Mouse (Mus musculus) forebrain, embryonic 10.5 days (tissue): ENCODE data around the gene Fam50a. TPM values are rescaled to one million over a fixed set of nuclear protein-coding genes. Genes with fewer than 3 reads are reported as not detected.
A peak's percentile ranks its signal among the peaks of the same experiment; 100 is the strongest.
"Not testable (repeated sequence)": the region's sequence is repeated elsewhere in the genome, so short reads cannot be mapped to it uniquely, and the experiment has no call there.

Source experiments
- DNase-seq: peaks from one replicate; pipeline ENCODE4 v3.0.0-alpha.2; 2017; ENCODE audit warnings: low spot score; ENCODE audit errors: extremely low spot score
- H3K27ac ChIP-seq: fragments of 300-500 bp; sonication (generic); 2 replicates; pipeline ENCODE4 v1.5.1; 2016; ENCODE audit warnings: mild to moderate bottlenecking
- H3K27me3 ChIP-seq: fragments of 300-500 bp; sonication (generic); 2 replicates; pipeline ENCODE4 v1.6.1; 2016; ENCODE audit warnings: mild to moderate bottlenecking; ENCODE audit not compliant: poor library complexity, severe bottlenecking
- H3K36me3 ChIP-seq: fragments of 300-500 bp; sonication (generic); replicated peaks from 2 replicates; pipeline ENCODE4 v1.6.1; 2016; ENCODE audit warnings: mild to moderate bottlenecking, moderate library complexity
- H3K4me1 ChIP-seq: fragments of 300-500 bp; sonication (generic); 2 replicates; pipeline ENCODE4 v1.6.1; 2016
- H3K4me3 ChIP-seq: fragments of 300-500 bp; sonication (generic); 2 replicates; pipeline ENCODE4 v1.5.1; 2016; ENCODE audit warnings: mild to moderate bottlenecking, moderate library complexity
- H3K9me3 ChIP-seq: fragments of 300-500 bp; sonication (generic); 2 replicates; pipeline ENCODE4 v1.6.1; 2016; ENCODE audit warnings: mild to moderate bottlenecking, moderate library complexity
- WGBS: fragments of 180-500 bp; shearing (Covaris S2); methylation state at CpG from one replicate; pipeline ENCODE4 v1.1.7; 2016; 5-methylcytosine and 5-hydroxymethylcytosine counted together
- polyA plus RNA-seq: library from polyadenylated mRNA; unstranded; fragments of >200 nt; fragmentation: Nextera tagmentation; extraction: Ambion mirVana; gene quantifications from 2 replicates; pipeline ENCODE4 v1.2.1, GENCODE M21; 2016

The Fam50a gene
- polyA plus RNA-seq, 1 experiment from 2014 or later = 67.3 TPM

DNA sequence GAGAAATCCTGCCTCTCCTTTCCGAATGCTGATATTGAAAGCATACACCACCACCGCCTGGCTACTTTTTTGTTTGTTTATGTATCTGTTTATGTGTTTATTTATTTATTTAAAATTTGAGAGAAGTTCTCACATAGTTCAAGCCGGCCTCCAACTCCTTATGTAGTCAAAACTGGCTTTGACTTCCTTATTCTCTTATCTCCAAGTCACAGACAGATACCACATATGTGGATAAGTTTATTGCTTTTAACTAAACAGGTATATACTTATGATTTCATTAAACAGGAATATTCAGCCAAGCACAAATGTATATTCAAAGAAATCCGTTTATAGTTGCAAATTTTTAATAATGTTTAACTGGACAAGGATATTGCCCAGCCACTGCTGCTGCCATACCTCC lies 19.4 kb upstream of the Fam50a start:
- H3K27ac ChIP-seq = no peak overlapping the region
- DNase-seq = no peak
- H3K9me3 ChIP-seq = no peaks in the 10 kb centered on the region
- no peaks in the 10 kb centered on the region for H3K27me3 ChIP-seq
- peaks cover 25% of the 10 kb centered on the region for H3K36me3 ChIP-seq
- 79% methylated on average over 4 of the region's 4 CpGs for WGBS
- peaks cover 9% of the 10 kb centered on the region for H3K4me1 ChIP-seq
- H3K4me3 ChIP-seq = no peak overlapping the region

DNA sequence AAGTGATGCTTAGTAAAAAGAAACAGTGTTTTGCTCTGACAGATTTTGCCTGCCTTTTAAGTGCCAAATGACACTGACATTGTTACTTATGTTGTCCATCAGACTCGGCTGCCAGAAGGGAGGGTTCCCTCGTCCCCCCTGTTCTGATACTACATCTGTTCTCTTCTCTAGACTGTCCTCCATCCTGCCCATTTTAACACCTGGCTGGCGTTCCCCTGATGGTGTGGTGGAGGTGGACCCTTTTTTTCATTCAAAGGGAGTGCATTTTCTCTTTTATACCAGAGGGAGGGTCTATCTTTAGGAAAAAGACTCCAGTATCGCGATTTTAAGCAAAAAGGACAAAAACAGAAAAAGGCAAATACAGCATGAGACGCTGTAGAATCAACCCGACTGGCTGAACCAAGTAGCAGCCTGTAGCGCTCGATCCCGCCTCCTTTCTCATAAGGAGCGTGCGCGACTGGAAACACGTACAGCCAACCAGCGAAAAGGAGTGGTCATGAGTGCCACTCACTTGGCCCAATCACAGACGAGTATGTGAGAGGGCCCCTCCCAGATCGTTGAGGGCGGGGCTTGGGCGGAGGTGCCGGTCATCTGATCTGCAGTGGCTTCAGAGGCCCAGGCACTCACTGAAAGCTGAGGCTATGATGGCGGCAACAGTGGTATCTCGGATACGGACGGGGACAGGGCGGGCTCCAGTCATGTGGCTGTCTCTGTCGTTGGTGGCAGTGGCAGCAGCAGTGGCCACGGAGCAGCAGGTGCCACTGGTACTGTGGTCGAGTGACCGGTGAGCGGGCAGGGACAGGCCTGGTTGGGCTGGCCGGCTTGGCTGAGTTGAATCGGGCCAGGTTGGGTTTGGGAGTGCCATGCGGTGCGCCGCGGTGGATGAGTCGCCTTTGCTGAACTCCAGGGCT lies 16.0 kb upstream of the Fam50a start, which contains the start of gene Atp6ap1:
Gene Atp6ap1 (plus strand): TSS at position 560 of the 911 bp plus-strand sequence.
- peak within 1 kb of the TSS; percentile 88 for H3K27ac ChIP-seq
- peaks cover 32% of the 10 kb centered on the region for H3K36me3 ChIP-seq
- 20% methylated on average over 37 of the region's 37 CpGs for WGBS
- peak within 1 kb of the TSS; percentile 72 for H3K4me3 ChIP-seq
- H3K4me1 ChIP-seq = peaks cover 9% of the 10 kb centered on the region
- no peaks in the 10 kb centered on the region for H3K27me3 ChIP-seq
- H3K9me3 ChIP-seq = no peaks in the 10 kb centered on the region
- peak; percentile 87 for DNase-seq

DNA sequence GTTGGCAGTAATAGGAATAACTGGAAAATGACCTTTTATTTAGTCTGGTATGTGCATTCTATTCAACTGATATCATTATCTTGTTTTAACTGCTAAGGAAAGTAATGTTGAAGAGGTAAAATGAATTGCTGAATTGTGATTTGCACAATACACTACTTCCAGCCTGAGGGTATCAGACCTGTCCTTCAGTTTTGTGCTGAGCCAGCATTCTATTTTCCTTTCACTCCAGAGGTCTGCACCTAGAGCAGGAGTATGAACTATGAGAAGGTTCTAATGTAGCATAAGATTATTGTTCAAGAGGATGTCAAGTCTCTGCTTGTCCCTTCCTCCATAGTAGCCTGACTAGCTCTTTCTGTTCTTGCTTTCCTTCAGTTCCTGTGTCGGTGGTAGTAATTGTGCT lies 14.5 kb upstream of the Fam50a start:
- H3K4me3 ChIP-seq = no peak overlapping the region
- peaks cover 9% of the 10 kb centered on the region for H3K4me1 ChIP-seq
- peaks cover 48% of the 10 kb centered on the region for H3K36me3 ChIP-seq
- no peaks in the 10 kb centered on the region for H3K9me3 ChIP-seq
- H3K27ac ChIP-seq = no peak overlapping the region
- no peak for DNase-seq
- no peaks in the 10 kb centered on the region for H3K27me3 ChIP-seq
- 100% methylated on average over 1 of the region's 1 CpGs for WGBS

DNA sequence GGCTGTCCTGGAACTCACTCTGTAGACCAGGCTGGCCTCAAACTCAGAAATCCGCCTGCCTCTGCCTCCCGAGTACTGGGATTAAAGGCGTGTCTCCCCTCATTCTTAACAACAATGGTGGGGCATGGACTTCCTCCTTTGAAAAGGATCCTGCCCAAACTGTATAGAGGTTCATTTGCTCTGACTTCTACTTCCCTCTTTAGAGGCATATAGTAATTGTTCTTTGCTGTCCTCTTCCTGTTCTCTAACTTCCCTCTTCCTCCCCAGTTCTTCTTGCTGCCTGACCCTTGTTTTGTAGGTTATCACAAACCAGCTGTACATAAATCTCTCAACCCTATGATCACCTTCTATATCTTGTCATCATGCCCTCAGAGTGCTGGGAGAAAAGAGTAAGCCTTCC lies 13.1 kb upstream of the Fam50a start:
- DNase-seq = no peak
- no peaks in the 10 kb centered on the region for H3K27me3 ChIP-seq
- no peaks in the 10 kb centered on the region for H3K9me3 ChIP-seq
- H3K4me3 ChIP-seq = no peak overlapping the region
- no peak overlapping the region for H3K27ac ChIP-seq
- WGBS = 92% methylated on average over 3 of the region's 3 CpGs
- peaks cover 15% of the 10 kb centered on the region for H3K4me1 ChIP-seq
- peaks cover 56% of the 10 kb centered on the region for H3K36me3 ChIP-seq

DNA sequence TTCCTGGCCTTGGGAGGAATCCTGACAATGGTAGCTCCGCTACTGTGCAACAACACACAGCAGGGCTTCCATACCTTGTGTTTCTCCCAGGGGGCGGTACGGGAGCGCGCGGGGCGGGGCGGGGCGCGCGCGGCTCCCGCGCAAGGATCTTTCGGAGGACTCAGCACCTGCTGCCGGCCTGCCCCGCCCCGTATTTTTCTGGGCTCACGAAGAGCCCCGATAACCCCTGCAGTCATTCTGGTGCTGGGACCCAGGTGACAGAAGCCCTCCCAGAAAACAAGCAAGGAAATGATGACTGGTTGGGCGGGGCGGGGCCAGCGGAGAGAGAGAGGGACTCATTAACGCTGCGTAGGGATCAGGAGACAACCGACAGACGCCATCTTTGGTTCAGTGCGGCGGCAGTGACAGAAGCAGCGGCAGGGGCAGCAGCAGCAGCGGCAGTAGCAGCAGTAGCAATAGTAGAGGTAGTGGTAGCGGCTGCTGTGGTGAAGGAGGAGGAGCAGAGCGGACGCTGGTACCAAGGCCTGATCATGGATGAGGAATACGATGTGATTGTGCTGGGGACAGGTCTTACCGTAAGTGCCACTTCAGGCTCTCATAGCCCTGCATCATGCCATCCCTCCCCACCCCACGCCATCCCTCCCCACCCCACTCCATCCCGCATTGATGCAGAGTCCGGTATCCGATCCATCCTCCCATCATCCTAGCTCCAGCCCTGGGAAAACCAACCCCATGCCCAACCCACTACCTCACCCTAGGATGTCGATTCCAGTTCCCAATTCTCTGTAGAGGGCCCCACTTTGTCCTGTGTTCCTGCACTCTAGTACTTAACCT lies 7.7 kb upstream of the Fam50a start, which contains the start of gene Gdi1:
Gene Gdi1 (plus strand): TSS at position 132 of the 834 bp plus-strand sequence.
- DNase-seq = peak; percentile 72
- peaks cover 17% of the 10 kb centered on the region for H3K4me1 ChIP-seq
- H3K4me3 ChIP-seq = peak within 1 kb of the TSS; percentile 66
- H3K9me3 ChIP-seq = no peaks in the 10 kb centered on the region
- peak within 1 kb of the TSS; percentile 94 for H3K27ac ChIP-seq
- H3K36me3 ChIP-seq = peaks cover 77% of the 10 kb centered on the region
- 19% methylated on average over 41 of the region's 41 CpGs for WGBS
- no peaks in the 10 kb centered on the region for H3K27me3 ChIP-seq

DNA sequence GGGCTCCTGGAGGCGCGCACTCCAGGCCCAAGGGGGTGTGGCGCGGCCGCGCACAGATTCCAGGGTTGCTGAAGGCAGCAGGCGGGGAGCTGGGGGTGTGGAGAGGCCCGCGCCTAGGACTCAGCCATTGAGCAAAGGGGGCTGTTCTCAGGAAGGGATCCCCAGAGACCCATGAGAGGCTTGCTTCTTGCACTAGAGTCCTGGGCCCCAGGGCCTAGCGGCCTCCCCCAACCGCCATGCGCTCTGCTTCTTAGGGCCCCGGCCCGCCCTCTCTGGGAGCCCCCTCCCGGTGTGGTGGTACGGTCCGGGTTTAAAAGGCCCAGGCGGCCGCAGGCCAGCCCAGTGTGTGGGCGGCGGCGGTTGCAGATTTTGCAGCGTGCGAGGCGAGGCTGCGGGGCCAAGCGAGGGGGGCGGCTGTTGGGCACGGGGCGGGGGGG lies 15.9 kb downstream of the Fam50a start, which contains the start of gene Plxna3:
Gene Plxna3 (plus strand): TSS at position 342 of the 437 bp plus-strand sequence.
- 8% methylated on average over 30 of the region's 30 CpGs for WGBS
- peaks cover 21% of the 10 kb centered on the region for H3K36me3 ChIP-seq
- peak within 1 kb of the TSS; percentile 94 for H3K27ac ChIP-seq
- no peaks in the 10 kb centered on the region for H3K9me3 ChIP-seq
- H3K4me3 ChIP-seq = peak within 1 kb of the TSS; percentile 63
- no peaks in the 10 kb centered on the region; the same call in 1 of the 2 replicates for H3K27me3 ChIP-seq
- H3K4me1 ChIP-seq = peaks cover 31% of the 10 kb centered on the region
- DNase-seq = peak; percentile 70

DNA sequence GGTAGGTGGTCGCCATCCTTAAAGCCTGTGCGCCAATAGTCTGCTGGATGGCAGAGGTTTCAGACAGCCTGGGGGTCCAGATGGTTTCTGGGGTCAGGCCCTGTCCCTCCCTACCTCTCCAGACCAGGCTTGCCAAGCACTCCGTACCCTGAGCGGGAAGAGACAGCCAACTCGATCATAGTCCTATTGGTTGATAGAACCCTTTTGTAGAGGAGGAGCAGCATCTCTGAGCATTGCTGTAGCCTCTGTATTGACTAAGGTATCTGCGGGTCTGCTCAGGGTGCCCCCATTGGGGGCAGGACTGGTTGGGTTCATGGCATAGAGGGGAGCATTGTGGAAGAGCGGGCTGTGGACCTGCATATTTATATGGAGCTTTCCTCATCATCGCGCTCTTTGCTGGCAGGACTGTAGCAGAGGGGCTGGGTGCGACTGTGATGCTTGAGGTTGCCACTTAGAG lies 16.4 kb downstream of the Fam50a start:
- H3K4me3 ChIP-seq = peak overlapping the region; percentile 63
- H3K9me3 ChIP-seq = no peaks in the 10 kb centered on the region
- H3K27me3 ChIP-seq = no peaks in the 10 kb centered on the region; the same call in 1 of the 2 replicates
- H3K36me3 ChIP-seq = peaks cover 26% of the 10 kb centered on the region
- H3K27ac ChIP-seq = peak overlapping the region; percentile 94
- H3K4me1 ChIP-seq = peaks cover 31% of the 10 kb centered on the region
- no peak for DNase-seq
- 17% methylated on average over 10 of the region's 10 CpGs for WGBS

DNA sequence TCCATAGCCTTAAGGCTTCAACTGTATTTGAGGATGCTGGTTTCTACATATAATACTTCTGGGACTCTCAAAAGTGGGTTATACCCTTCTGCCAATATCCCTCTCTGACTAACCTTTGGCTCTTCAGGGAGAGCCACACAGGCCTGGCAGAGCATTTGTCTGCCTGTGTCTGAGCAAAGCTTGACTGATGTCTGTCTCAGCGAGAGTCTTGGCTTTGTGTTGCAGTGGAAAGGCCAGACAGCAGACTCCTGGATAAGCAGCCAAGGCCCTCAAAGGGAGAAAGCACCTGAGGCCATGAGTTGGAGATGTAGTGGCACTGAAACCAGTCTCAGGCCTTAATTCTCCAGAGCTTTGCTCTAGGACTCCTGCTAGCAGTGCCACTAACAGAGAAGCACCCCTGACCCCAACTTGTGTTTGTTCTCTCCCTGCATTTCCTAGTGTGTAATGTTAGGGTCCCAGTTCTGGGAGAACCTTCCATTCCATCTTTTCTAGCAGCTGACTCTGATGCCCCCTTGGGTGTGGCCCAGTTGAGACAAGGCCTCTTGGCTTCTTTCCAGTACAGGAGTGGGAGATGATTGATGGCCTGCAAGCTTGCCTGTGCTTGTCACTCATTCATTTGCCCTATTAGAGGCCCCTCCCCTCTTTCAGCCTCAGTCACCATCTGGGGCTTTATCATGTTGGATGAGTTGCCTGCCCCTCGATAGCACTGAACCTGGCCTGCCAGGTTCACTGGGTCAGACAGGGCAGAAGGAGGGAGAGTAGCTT lies 17.5 kb downstream of the Fam50a start:
- Histone ChIP-seq H3K27ac (peak overlapping the region; percentile 94; the same call in 1 of the 2 replicates), H3K36me3 (peaks cover 37% of the 10 kb centered on the region)

DNA sequence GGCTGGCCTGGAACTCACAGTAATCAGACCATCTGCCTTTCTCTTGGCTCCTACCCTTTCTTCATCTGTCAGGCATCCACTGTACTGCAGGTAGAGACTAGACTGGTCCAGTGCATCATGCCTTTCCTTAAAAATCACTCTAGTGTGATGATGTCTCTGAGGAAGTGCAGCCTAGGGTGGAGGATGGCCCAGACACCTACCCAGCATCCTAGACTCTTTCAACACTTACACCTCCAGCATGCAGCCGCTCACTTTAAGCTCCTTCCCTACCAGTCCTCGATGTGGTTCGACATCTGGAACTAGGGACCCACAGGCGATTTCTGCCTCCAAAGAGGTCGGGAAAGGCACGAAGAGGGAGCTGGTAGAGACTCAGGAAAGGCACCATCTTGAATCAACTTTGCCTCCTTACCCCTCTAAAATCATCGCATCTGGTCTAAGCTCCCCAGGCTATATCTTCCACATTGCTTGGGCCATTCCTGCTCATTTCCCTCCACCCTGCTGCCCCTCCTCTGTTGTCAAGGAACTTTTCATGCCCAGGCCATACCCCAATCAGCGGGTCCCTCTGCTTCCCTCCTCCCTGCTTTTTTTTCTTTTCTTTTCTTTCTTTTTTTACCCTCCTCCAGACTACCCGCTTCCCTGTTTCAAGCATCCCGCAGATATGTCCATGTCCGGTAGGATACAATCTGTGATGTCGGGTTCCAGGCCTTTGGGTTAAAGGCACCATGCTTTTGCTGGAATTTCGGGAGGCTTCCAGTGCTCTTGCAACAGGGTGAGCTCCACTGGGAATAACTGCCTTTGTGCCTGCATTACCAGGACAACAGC lies 40.0 kb downstream of the Fam50a start:
- no peak for DNase-seq
- 27% methylated on average over 13 of the region's 13 CpGs for WGBS
- peak overlapping the region; percentile 83 for H3K27ac ChIP-seq

More for the DNA sequence above, 17.5 kb downstream of the Fam50a start:
- Histone ChIP-seq H3K27me3 (no peaks in the 10 kb centered on the region; the same call in 1 of the 2 replicates), H3K4me3 (peak overlapping the region; percentile 63), H3K9me3 (no peaks in the 10 kb centered on the region), H3K4me1 (peaks cover 31% of the 10 kb centered on the region)
- DNase-seq = no peak
- 63% methylated on average over 2 of the region's 2 CpGs for WGBS

DNA sequence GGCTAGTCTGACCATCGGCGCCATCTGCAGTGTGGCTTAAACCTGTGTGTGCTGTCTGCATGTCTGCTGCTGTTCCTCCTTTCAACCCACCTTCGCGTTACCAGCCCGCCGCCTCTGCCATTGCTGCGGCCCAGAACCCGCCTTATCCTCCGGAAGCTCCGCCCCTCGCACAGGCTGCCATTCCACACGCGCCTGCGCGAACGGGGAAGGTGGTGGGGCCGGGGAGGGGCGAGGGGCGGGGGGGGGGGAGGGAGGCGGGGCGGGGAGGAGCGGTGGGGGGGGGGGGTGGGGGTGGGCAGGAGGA lies 40.6 kb downstream of the Fam50a start, which contains the start of gene Lage3:
Gene Lage3 (minus strand): TSS at position 152 of the 304 bp plus-strand sequence.
- 15% methylated on average over 15 of the region's 22 CpGs for WGBS
- peak within 1 kb of the TSS; percentile 56 for H3K4me3 ChIP-seq
- DNase-seq = peak; percentile 65
- peak within 1 kb of the TSS; percentile 83 for H3K27ac ChIP-seq
- peaks cover 4% of the 10 kb centered on the region; the same call in 1 of the 2 replicates for H3K4me1 ChIP-seq
- no peaks in the 10 kb centered on the region; the same call in 1 of the 2 replicates for H3K9me3 ChIP-seq
- H3K27me3 ChIP-seq = no peaks in the 10 kb centered on the region
- H3K36me3 ChIP-seq = no peaks in the 10 kb centered on the region

More for the DNA sequence above, 40.0 kb downstream of the Fam50a start:
- Histone ChIP-seq H3K4me3 (peak overlapping the region; percentile 56), H3K9me3 (no peaks in the 10 kb centered on the region; the same call in 1 of the 2 replicates), H3K4me1 (peaks cover 4% of the 10 kb centered on the region; the same call in 1 of the 2 replicates), H3K27me3 (no peaks in the 10 kb centered on the region), H3K36me3 (no peaks in the 10 kb centered on the region)

DNA sequence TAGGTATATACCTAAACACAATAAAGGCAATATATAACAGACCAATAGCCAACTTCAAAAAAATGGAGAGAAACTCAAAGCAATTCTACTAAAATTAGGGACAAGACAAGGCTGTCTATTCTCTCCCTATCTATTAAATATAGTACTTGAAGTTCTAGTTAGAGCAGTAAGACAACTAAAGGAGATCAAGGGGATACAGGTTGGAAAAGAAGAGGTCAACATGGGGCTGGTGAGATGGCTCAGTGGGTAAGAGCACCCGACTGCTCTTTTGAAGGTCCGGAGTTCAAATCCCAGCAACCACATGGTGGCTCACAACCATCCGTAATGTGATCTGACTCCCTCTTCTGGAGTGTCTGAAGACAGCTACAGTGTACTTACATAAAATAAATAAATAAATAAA lies 44.2 kb downstream of the Fam50a start:
- not testable (repeated sequence) for H3K9me3 ChIP-seq, H3K27me3 ChIP-seq, H3K36me3 ChIP-seq, DNase-seq, H3K4me1 ChIP-seq, H3K27ac ChIP-seq, H3K4me3 ChIP-seq
- 80% methylated on average over 3 of the region's 3 CpGs for WGBS
